Mouse (Mus musculus) splenic B cell, adult 2 months (primary cell): ENCODE measurements around the gene Riok2.

Experiments used
- DNase-seq: peaks from one replicate; pipeline ENCODE4 v3.0.0-alpha.2; 2011; ENCODE audit warnings: low read depth, low spot score
- H3K27me3 ChIP-seq: 2 replicates; pipeline ENCODE4 v1.6.1; 2012; ENCODE audit warnings: mild to moderate bottlenecking, low read length, moderate library complexity, mixed read lengths; ENCODE audit not compliant: control insufficient read depth, poor library complexity, insufficient read depth, severe bottlenecking
- H3K36me3 ChIP-seq: 2 replicates; pipeline ENCODE4 v1.6.1; 2012; ENCODE audit warnings: mild to moderate bottlenecking, low read length, moderate library complexity, mixed read lengths; ENCODE audit not compliant: control insufficient read depth, poor library complexity, insufficient read depth, severe bottlenecking

The Riok2 gene

GRCm38 (mm10) chr17:17398664-17399063 is 24.6 kb downstream of the Riok2 start:
- no peaks in the 10 kb centered on the region; the same call in 1 of the 2 replicates for H3K27me3 ChIP-seq
- 0 out of 2 replicates have a peak, but pooled peaks cover 3% of the 10 kb centered on the region for H3K36me3 ChIP-seq
- DNase-seq, result no peak

DNA sequence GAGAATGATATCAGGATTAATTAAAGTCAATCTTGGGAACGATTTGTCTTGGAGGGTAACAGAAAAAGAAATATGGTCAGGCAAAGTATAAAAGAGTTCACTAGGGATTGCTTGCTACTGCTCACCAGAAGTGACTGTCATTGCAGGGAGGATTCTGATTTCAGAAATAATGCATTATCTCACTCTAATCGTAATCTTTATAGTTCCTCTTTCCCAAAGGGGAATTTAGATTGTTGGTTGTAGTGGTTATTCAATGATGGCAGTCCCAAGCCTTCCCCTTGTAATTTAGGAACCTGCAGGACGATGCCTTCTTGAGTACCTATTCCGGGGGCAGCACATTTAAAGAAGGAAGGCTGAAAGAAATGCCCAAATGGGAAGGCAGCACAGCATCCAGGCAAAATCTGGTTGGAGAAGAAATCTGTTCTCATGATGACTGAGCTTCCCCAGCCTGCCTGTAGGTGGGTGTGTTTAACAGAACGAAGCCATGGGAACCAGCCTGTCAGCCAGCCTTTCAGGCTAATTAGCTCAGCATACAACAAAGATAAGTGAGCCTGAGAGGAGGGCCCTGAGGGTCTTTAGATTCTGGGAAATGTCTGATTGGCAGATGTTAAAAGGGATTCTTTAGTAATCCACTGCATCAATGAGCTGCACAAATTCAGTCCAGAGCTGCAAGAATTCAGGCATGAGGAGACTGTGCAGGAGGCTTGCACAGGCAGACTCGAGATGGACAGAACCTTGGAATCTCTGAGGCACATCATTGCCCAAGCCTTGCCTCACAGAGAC is 28.3 kb downstream of the Riok2 start, which contains the start of gene Lix1:
Lix1 (plus strand) TSS at position 451 of the 783 bp plus-strand sequence.
- peak; percentile 14 for DNase-seq
- H3K36me3 ChIP-seq, result no peaks in the 10 kb centered on the region
- H3K27me3 ChIP-seq, result no peaks in the 10 kb centered on the region; the same call in 1 of the 2 replicates

- Histone ChIP-seq H3K36me3 (no peaks in the 10 kb centered on the region), H3K27me3 (no peaks in the 10 kb centered on the region; the same call in 1 of the 2 replicates)
- no peak for DNase-seq
Observed at GRCm38 (mm10) chr17:17403038-17403437, 28.9 kb downstream of the Riok2 start.

DNA sequence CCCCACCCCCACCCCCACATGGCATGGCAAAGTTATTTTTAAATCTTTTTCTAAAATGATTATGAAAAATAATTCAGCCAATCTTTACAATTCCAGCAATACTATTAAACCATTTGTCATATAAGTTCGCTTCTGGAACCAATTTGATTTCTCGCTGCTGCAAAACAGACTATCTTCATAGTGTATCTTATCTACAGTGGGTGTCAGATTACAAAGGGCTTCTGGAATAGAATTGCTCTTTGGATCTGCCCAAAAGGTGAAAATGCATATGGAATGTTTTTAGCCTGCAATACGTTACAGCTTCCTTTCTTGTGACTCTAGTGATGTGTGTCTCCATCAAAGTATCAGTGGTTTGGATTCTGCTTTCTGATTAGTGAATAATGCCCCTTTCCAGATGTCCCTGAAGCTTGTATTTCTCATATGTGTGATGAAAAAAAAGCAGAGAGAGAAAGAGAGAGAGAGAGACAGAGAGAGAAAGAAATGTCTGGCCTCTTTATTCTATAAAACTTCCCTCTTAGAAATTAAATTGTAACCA is 29.5 kb downstream of the Riok2 start:
- no peaks in the 10 kb centered on the region for H3K36me3 ChIP-seq
- no peak for DNase-seq
- H3K27me3 ChIP-seq, result no peaks in the 10 kb centered on the region

- DNase-seq, result no peak
- no peaks in the 10 kb centered on the region for H3K36me3 ChIP-seq
- no peaks in the 10 kb centered on the region for H3K27me3 ChIP-seq
Observed at GRCm38 (mm10) chr17:17404811-17405544, 30.9 kb downstream of the Riok2 start.

GRCm38 (mm10) chr17:17405606-17406005 is 31.5 kb downstream of the Riok2 start:
- H3K27me3 ChIP-seq, result no peaks in the 10 kb centered on the region
- DNase-seq, result no peak
- no peaks in the 10 kb centered on the region for H3K36me3 ChIP-seq

- Histone ChIP-seq H3K36me3 (no peaks in the 10 kb centered on the region), H3K27me3 (no peaks in the 10 kb centered on the region)
- no peak for DNase-seq
Observed at GRCm38 (mm10) chr17:17408137-17408536, 34.0 kb downstream of the Riok2 start.

DNA sequence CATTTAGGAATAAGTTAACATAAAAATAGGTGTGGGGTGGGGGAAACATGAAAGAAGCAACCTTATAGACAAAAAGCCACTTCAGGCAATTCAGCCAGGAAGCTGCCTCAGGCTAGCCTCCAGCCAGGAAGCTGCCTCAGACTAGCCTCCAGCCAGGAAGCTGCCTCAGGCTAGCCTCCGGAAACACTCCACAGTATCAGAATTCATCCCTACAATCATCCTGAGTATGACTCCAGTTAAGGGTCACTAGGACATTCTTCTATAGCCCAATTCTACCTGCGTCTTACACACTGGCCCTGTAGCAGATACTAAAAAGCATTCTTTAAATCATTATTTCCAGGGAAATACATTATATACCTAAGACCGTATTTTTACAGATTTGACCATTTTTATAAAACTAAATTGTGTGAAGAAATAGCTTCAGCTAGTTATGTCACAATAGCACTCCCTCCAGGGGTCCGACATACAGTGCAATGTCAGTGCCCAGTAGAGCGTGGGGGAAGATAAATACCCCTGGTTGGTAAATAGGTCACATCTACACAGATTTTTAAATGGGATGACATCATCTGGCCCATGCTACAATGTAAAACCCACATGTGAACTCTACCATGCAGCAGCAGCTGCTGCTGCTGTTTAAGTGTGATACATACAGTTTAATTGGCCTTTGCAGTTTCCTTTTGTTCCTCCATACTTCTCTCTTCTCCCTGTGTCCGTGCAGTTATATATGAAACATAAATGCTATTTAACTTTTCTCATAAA is 34.8 kb downstream of the Riok2 start:
- no peaks in the 10 kb centered on the region for H3K36me3 ChIP-seq
- DNase-seq, result no peak
- H3K27me3 ChIP-seq, result no peaks in the 10 kb centered on the region

DNA sequence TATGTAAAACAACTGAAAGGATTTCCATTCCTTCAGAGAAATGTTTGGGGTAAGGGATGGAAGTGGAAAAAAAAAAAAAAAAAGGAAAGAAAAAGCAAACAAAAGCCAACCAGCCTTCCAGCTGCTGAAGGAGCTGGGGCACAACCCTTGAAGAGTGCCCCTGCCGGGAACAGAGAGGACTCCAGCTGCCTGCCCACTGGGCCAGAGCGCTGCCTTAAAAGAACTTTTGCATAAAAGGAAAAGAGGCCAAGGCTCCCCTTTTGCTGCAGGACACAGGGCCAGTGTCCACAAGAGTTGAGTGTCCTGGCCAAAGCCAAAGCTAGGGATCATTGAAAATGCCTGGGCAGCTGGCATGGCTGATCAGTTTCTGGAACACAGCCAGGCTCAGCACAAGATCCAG is 35.5 kb downstream of the Riok2 start:
- H3K27me3 ChIP-seq, result no peaks in the 10 kb centered on the region
- no peak for DNase-seq

DNA sequence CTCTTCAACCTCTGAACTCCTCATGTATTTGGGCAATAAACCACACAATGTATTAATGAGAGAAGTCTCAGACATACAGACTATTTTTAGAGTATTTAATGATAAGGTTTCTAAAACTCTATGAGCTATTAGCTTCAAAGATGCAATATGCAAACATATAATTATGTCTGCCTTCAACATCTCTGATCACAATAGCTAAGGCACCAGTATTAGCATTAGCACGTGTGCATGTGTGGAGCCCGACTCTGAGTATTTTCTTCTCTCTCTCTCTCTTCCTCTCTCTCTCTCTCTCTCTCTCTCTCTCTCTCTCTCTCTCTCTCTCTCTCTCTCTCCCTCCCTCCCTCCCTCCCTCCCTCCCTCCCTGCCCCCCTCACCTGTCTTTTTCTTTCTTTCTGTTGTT is 37.3 kb downstream of the Riok2 start:
- DNase-seq, result no peak
- no peaks in the 10 kb centered on the region for H3K27me3 ChIP-seq
- no peaks in the 10 kb centered on the region for H3K36me3 ChIP-seq

More for the DNA sequence above, 35.5 kb downstream of the Riok2 start:
- no peaks in the 10 kb centered on the region for H3K36me3 ChIP-seq

- Histone ChIP-seq H3K27me3 (no peaks in the 10 kb centered on the region), H3K36me3 (no peaks in the 10 kb centered on the region)
- no peak for DNase-seq
Observed at GRCm38 (mm10) chr17:17412176-17412575, 38.1 kb downstream of the Riok2 start.

- no peak for DNase-seq
- Histone ChIP-seq H3K36me3 (no peaks in the 10 kb centered on the region), H3K27me3 (no peaks in the 10 kb centered on the region)
Observed at GRCm38 (mm10) chr17:17414206-17414605, 40.1 kb downstream of the Riok2 start.

DNA sequence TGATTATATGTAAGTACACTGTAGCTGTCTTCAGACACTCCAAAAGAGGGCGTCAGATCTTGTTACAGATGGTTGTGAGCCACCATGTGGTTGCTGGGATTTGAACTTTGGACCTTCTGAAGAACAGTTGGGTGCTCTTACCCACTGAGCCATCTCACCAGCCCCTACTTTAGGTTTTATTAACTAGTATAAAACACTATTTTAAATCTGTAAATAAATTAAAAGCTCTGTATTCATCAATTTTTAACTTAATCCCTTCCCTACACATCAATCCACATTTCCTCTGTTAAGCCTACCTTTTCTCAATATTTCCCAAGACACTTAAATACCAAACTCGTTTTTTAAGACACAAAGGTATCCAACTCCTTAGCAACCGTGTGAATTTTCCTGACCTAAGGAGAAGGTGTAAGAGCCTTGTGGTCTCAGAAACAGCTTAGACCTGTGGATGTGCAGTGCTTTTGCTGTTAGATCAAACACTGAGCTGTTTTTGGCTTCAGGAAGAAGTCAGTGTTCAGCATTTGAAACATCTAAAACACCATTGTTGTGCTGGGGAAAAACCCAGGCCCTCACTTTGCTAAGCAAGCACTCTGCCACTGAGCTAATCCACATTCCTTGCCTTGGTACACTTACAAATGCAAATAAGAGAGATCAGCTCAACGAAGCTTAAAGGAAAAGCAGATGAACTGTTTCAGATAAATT is 50.6 kb downstream of the Riok2 start:
- Histone ChIP-seq H3K36me3 (no peaks in the 10 kb centered on the region), H3K27me3 (no peaks in the 10 kb centered on the region; the same call in 1 of the 2 replicates)
- no peak for DNase-seq

GRCm38 (mm10) chr17:17425308-17425813 is 51.3 kb downstream of the Riok2 start:
- no peaks in the 10 kb centered on the region for H3K36me3 ChIP-seq
- H3K27me3 ChIP-seq, result no peaks in the 10 kb centered on the region; the same call in 1 of the 2 replicates
- no peak for DNase-seq
